Mouse (Mus musculus) lung, postnatal 36 days (tissue): ENCODE data around the gene Sbno2.

Source experiments
- DNase-seq: peaks from one replicate; pipeline ENCODE4 v3.0.0; 2022; ENCODE audit warnings: mixed read lengths

The Sbno2 gene

GRCm38 (mm10) chr10:80121639-80122038 lies 16.3 kb upstream of the Sbno2 start:
- DNase-seq = no peak

GRCm38 (mm10) chr10:80120146-80120545 lies 14.8 kb upstream of the Sbno2 start:
- no peak for DNase-seq

- DNase-seq = no peak
Measured at GRCm38 (mm10) chr10:80118552-80118951, 13.2 kb upstream of the Sbno2 start.

GRCm38 (mm10) chr10:80117736-80118135 lies 12.4 kb upstream of the Sbno2 start:
- no peak for DNase-seq

- peak; percentile 70 for DNase-seq
Measured at GRCm38 (mm10) chr10:80116927-80117691, 11.7 kb upstream of the Sbno2 start.

GRCm38 (mm10) chr10:80116563-80116926 lies 11.2 kb upstream of the Sbno2 start:
- DNase-seq = no peak

GRCm38 (mm10) chr10:80115944-80116335 lies 10.6 kb upstream of the Sbno2 start:
- DNase-seq = no peak

- peak; percentile 100 for DNase-seq
Measured at GRCm38 (mm10) chr10:80115290-80115943, 10.0 kb upstream of the Sbno2 start, which contains the start of gene Stk11. Gene Stk11, plus strand, starts transcription at chr10:80115803.

- DNase-seq = peak; percentile 98
Measured at GRCm38 (mm10) chr10:80114341-80115284, 9.2 kb upstream of the Sbno2 start.

- DNase-seq = no peak
Measured at GRCm38 (mm10) chr10:80107678-80108077, 2.3 kb upstream of the Sbno2 start.

- no peak for DNase-seq
Measured at GRCm38 (mm10) chr10:80105926-80106325, 555 bp upstream of the Sbno2 start.

- DNase-seq = no peak
Measured at GRCm38 (mm10) chr10:80104181-80104580, 1.2 kb downstream of the Sbno2 start.

- DNase-seq = no peak
Measured at GRCm38 (mm10) chr10:80103032-80103431, 2.3 kb downstream of the Sbno2 start.

GRCm38 (mm10) chr10:80102216-80102915 lies 3.0 kb downstream of the Sbno2 start:
- peak; percentile 93 for DNase-seq

GRCm38 (mm10) chr10:80100982-80101381 lies 4.4 kb downstream of the Sbno2 start:
- peak; percentile 80 for DNase-seq

- peak; percentile 59 for DNase-seq
Measured at GRCm38 (mm10) chr10:80098630-80099029, 6.7 kb downstream of the Sbno2 start.

GRCm38 (mm10) chr10:80097275-80097674 lies 8.1 kb downstream of the Sbno2 start:
- DNase-seq = no peak

GRCm38 (mm10) chr10:80095547-80095946 lies 9.8 kb downstream of the Sbno2 start:
- peak; percentile 70 for DNase-seq

- no peak for DNase-seq
Measured at GRCm38 (mm10) chr10:80094684-80095083, 10.7 kb downstream of the Sbno2 start.

GRCm38 (mm10) chr10:80094085-80094484 lies 11.3 kb downstream of the Sbno2 start:
- DNase-seq = no peak

- DNase-seq = no peak
Measured at GRCm38 (mm10) chr10:80092690-80093089, 12.7 kb downstream of the Sbno2 start.

GRCm38 (mm10) chr10:80091527-80091926 lies 13.8 kb downstream of the Sbno2 start:
- DNase-seq = no peak

GRCm38 (mm10) chr10:80089146-80089545 lies 16.2 kb downstream of the Sbno2 start:
- DNase-seq = no peak
